Mouse (Mus musculus): ENCODE results near the gene Guca2a. TPM values are rescaled to one million over a fixed set of nuclear protein-coding genes. Genes with fewer than 3 reads are reported as not detected.
A peak's percentile ranks its signal among the peaks of the same experiment; 100 is the strongest.

Gene Guca2a
- total and polyA plus RNA-seq, 2 experiments from 2014 or later: not detected

- Histone ChIP-seq H3K36me3 (ENCODE audit: insufficient read depth, low read length) (no peaks in the 10 kb centered on the region), H3K4me2 (ENCODE audit: low read depth, low read length) (no peak overlapping the region), H3K9ac (replicated peaks; ENCODE audit: low read length) (no peak overlapping the region), H3K27me3 (ENCODE audit: insufficient read depth, low read length) (no peaks in the 10 kb centered on the region), H3K9me3 (ENCODE audit: low read length) (no peaks in the 10 kb centered on the region), H3K4me3 (ENCODE audit: low read length) (no peak overlapping the region), H3K27ac (no peak overlapping the region), H3K4me1 (ENCODE audit: insufficient read depth, low read length) (peaks cover 12% of the 10 kb centered on the region; the same call in 1 of the 2 replicates)
- no peak for ATAC-seq
- WGBS: 84% methylated on average over 7 of the region's 7 CpGs
- no peak for TF ChIP-seq CTCF (IDR thresholded peaks at IDR 0.05; ENCODE audit: low read depth)
- no peak for DNase-seq (ENCODE audit: low spot score)
Measured at GRCm38 (mm10) chr4:119636731-119637130, 773 bp upstream of the Guca2a start.

- peaks cover 9% of the 10 kb centered on the region; the same call in 1 of the 2 replicates for H3K4me1 ChIP-seq (ENCODE audit: insufficient read depth, low read length)
- H3K27me3 ChIP-seq (ENCODE audit: insufficient read depth, low read length): no peaks in the 10 kb centered on the region
- ATAC-seq: no peak
- no peak overlapping the region for H3K9ac ChIP-seq (replicated peaks; ENCODE audit: low read length)
- H3K4me3 ChIP-seq (ENCODE audit: low read length): no peak overlapping the region
- no peak for DNase-seq (ENCODE audit: low spot score)
- no peak overlapping the region for H3K4me2 ChIP-seq (ENCODE audit: low read depth, low read length)
- 85% methylated on average over 6 of the region's 6 CpGs for WGBS
- no peaks in the 10 kb centered on the region for H3K9me3 ChIP-seq (ENCODE audit: low read length)
- H3K27ac ChIP-seq: no peak overlapping the region
- no peak for TF ChIP-seq CTCF (IDR thresholded peaks at IDR 0.05; ENCODE audit: low read depth)
- H3K36me3 ChIP-seq (ENCODE audit: insufficient read depth, low read length): no peaks in the 10 kb centered on the region
Measured at GRCm38 (mm10) chr4:119637946-119638345, 442 bp downstream of the Guca2a start.

- Histone ChIP-seq H3K27me3 (ENCODE audit: insufficient read depth, low read length) (no peaks in the 10 kb centered on the region), H3K4me3 (ENCODE audit: low read length) (no peak overlapping the region), H3K4me1 (ENCODE audit: insufficient read depth, low read length) (0 out of 2 replicates have a peak, but pooled peaks cover 3% of the 10 kb centered on the region), H3K9me3 (ENCODE audit: low read length) (no peaks in the 10 kb centered on the region), H3K9ac (replicated peaks; ENCODE audit: low read length) (no peak overlapping the region), H3K4me2 (ENCODE audit: low read depth, low read length) (no peak overlapping the region), H3K27ac (no peak overlapping the region), H3K36me3 (ENCODE audit: insufficient read depth, low read length) (no peaks in the 10 kb centered on the region)
- ATAC-seq (no peak), DNase-seq (ENCODE audit: low spot score) (no peak)
- 60% methylated on average over 11 of the region's 11 CpGs for WGBS
- TF ChIP-seq CTCF (IDR thresholded peaks at IDR 0.05; ENCODE audit: low read depth): no peak
Measured at GRCm38 (mm10) chr4:119638656-119639055, 1.2 kb downstream of the Guca2a start.

- Histone ChIP-seq H3K4me2 (ENCODE audit: low read depth, low read length) (no peak overlapping the region), H3K27me3 (ENCODE audit: insufficient read depth, low read length) (no peaks in the 10 kb centered on the region), H3K36me3 (ENCODE audit: insufficient read depth, low read length) (no peaks in the 10 kb centered on the region), H3K9ac (replicated peaks; ENCODE audit: low read length) (no peak overlapping the region), H3K4me3 (ENCODE audit: low read length) (no peak overlapping the region), H3K9me3 (ENCODE audit: low read length) (no peaks in the 10 kb centered on the region), H3K4me1 (ENCODE audit: insufficient read depth, low read length) (no peaks in the 10 kb centered on the region), H3K27ac (no peak overlapping the region)
- 90% methylated on average over 4 of the region's 4 CpGs for WGBS
- DNase-seq (ENCODE audit: low spot score) (no peak), ATAC-seq (no peak)
- peak; percentile 20; the same call in 1 of the 2 replicates for TF ChIP-seq CTCF (IDR thresholded peaks at IDR 0.05; ENCODE audit: low read depth)
Measured at GRCm38 (mm10) chr4:119642666-119643065, 5.2 kb downstream of the Guca2a start.

GRCm38 (mm10) chr4:119657011-119657410 is 19.5 kb downstream of the Guca2a start:
- Histone ChIP-seq H3K4me1 (ENCODE audit: insufficient read depth, low read length) (no peaks in the 10 kb centered on the region), H3K36me3 (ENCODE audit: insufficient read depth, low read length) (no peaks in the 10 kb centered on the region), H3K9me3 (ENCODE audit: low read length) (0 out of 2 replicates have a peak, but pooled peaks cover 5% of the 10 kb centered on the region), H3K27ac (no peak overlapping the region), H3K4me2 (ENCODE audit: low read depth, low read length) (no peak overlapping the region), H3K9ac (replicated peaks; ENCODE audit: low read length) (no peak overlapping the region), H3K4me3 (ENCODE audit: low read length) (no peak overlapping the region), H3K27me3 (ENCODE audit: insufficient read depth, low read length) (no peaks in the 10 kb centered on the region)
- 64% methylated on average over 1 of the region's 1 CpGs for WGBS
- ATAC-seq (no peak), DNase-seq (ENCODE audit: low spot score) (no peak)
- no peak for TF ChIP-seq CTCF (IDR thresholded peaks at IDR 0.05; ENCODE audit: low read depth)

GRCm38 (mm10) chr4:119658246-119658645 is 20.7 kb downstream of the Guca2a start:
- H3K27me3 ChIP-seq (ENCODE audit: insufficient read depth, low read length): no peaks in the 10 kb centered on the region
- no peak overlapping the region for H3K27ac ChIP-seq
- no peaks in the 10 kb centered on the region for H3K9me3 ChIP-seq (ENCODE audit: low read length)
- H3K4me2 ChIP-seq (ENCODE audit: low read depth, low read length): no peak overlapping the region
- WGBS: 47% methylated on average over 2 of the region's 2 CpGs
- H3K4me3 ChIP-seq (ENCODE audit: low read length): no peak overlapping the region
- TF ChIP-seq CTCF (IDR thresholded peaks at IDR 0.05; ENCODE audit: low read depth): no peak
- no peaks in the 10 kb centered on the region for H3K36me3 ChIP-seq (ENCODE audit: insufficient read depth, low read length)
- no peak for ATAC-seq
- no peak for DNase-seq (ENCODE audit: low spot score)
- no peak overlapping the region for H3K9ac ChIP-seq (replicated peaks; ENCODE audit: low read length)
- H3K4me1 ChIP-seq (ENCODE audit: insufficient read depth, low read length): no peaks in the 10 kb centered on the region

GRCm38 (mm10) chr4:119658731-119659130 is 21.2 kb downstream of the Guca2a start, which contains the start of gene Guca2b:
Gene Guca2b, minus strand, starts transcription at chr4:119658954.
- ATAC-seq: no peak
- TF ChIP-seq CTCF (IDR thresholded peaks at IDR 0.05; ENCODE audit: low read depth): no peak
- Histone ChIP-seq H3K36me3 (ENCODE audit: insufficient read depth, low read length) (no peaks in the 10 kb centered on the region), H3K4me3 (ENCODE audit: low read length) (no peak within 1 kb of the TSS), H3K4me2 (ENCODE audit: low read depth, low read length) (no peak within 1 kb of the TSS), H3K9me3 (ENCODE audit: low read length) (no peaks in the 10 kb centered on the region), H3K27me3 (ENCODE audit: insufficient read depth, low read length) (no peaks in the 10 kb centered on the region), H3K9ac (replicated peaks; ENCODE audit: low read length) (no peak within 1 kb of the TSS), H3K27ac (no peak within 1 kb of the TSS), H3K4me1 (ENCODE audit: insufficient read depth, low read length) (no peaks in the 10 kb centered on the region)
- no peak for DNase-seq (ENCODE audit: low spot score)
- 80% methylated on average over 4 of the region's 4 CpGs for WGBS

Data from hindbrain, postnatal 0 days (tissue).